Mouse (Mus musculus): ENCODE results near the gene Cobl. TPM values are rescaled to one million over a fixed set of nuclear protein-coding genes. Genes with fewer than 3 reads are reported as not detected.

Gene Cobl
- total RNA-seq, 2 experiments from 2014 or later, result 16.7 to 28.2 TPM

DNA sequence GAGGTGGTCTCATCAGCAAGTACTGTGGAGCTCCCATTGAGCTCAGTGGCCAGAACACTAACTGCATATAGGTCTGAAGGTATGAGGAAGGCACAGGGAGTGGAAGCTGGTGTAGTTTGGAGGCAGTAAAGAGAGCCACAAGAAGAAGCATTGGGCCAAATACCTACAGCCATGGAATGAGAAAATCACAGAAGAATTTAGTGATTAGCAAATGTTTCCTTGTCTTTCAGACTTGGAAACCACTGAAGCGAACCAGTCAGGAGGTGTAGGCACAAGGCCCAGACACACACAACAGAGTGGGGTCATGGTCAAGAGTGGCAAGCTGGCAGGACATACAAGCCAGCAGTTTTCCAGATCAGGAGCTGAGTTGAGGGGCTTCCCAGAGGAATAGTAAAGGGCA is 230.6 kb downstream of the Cobl start:
- no peak for DNase-seq
- intact Hi-C loops (cut with DNase I), result no loop called here

DNA sequence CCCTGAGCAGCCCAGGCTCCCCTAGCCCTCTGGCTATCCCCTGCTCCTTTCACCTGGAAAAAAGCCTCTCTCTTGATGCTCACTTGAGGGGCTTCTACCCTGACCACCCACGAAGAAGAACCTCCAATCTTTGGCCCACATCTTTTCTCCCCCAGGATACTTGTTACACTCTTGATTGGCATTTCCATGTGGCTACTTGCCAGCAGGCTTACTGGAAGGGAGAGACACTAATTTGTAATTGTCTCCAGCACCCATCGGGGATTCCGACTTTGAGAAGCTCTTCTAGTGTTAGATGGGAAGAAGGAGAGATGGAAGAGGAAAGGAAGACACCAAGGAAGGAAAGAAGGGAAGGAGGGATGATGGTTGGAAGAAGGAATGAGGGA is 232.0 kb downstream of the Cobl start:
- DNase-seq, result no peak
- intact Hi-C loops (cut with DNase I), result no loop called here

DNA sequence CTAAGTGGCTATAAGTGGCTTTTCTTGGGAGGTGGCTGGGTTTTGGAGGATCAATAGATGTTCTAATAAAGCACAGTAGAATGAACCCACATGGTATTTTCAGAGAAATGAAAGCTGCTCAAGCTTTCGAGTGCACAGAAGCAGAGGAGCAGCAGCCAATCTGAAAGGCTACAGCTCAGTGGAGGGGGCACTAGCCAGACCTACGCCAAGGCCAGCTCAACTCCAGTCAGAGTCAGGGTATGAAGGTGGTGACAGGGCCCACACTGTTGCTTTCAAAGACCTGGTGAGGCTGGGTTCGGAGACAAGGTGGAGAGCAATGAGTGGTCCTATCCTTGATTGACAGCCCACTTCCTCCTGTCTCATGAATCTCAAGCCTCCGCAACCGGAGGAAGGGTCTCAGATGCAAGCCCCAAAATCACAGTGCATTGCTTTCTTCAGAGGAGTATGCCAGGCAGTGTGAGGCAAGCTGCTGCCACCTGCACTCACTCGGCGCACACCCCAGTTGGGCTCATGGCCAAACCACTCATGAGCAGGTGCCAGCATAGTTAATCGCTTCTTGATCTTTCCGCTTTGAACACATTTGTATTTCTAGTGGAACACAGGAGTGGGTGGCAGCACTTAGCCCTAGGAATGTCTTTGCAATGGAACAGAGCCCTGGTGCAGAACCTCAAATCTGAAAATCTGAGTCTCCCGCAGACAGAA is 232.6 kb downstream of the Cobl start:
- DNase-seq, result no peak
- intact Hi-C loops (cut with DNase I), result no loop called here

DNA sequence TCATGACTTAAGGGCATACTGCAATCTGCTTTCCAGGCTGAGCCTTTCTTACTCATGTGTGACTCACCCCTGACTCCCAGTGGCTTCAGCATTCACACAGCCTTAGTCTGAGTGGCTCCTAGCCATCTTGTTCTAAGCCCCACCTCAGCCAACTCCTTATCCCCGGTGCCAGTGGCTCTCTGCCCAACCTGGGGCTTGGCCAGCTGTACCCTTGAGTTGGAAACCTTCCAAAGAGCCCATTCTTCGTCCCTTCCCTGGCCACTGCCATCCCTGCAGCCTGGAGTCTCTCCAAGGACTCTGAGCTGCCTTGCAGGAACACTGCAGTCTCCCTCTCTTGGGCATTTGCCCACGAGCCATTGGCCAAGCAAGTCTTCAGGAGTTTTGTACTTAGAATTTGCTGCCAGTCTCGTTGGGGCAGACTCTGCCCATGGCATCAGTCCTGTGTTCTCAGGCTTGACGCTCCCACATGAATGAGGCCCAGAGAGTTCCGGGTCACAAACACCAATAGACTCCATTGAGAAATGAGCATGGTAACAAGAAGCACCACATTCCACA is 233.2 kb downstream of the Cobl start:
- peak; percentile 46 to 53 for DNase-seq
- intact Hi-C loops (cut with DNase I), result no loop called here

DNA sequence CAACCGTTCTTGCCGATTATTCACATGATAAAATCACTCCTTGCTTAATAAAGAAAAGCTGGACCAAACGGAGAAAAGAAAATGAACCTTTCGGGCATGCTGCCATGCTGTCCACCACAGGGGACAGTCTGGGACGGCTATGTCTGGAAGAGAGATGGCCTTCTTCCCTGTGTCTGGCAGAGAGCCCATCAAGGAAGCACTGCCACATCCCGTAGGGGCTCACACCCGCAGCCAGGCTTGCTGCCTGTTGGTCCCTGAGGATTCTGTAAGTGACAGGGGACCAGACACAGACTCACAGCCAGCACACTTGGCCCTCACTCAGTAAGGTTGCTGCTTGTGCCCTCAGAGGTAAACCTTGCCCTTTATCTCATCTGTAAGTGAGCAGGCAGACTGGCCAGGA is 235.3 kb downstream of the Cobl start:
- intact Hi-C loops (cut with DNase I), result no loop called here
- DNase-seq, result no peak

DNA sequence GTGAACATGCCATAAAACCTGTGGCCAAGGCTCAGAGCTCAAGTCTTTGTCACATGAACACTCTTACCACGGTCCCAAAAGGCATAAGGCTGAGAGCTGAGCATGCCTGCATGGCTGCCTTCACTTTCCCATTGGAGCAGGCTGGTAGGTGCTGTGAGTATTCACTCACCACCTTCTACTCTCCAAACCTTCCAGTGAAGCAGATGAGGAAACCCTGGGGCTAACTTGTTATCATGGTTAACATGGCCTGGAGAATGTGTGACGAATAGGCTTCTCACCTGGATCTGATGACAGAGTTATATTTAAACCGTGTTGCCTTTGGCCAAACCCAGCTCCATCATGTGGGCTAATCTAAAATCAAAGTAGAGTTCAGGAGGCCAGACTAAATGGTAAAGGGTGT is 237.4 kb downstream of the Cobl start:
- DNase-seq, result no peak
- intact Hi-C loops (cut with DNase I), result no loop called here

DNA sequence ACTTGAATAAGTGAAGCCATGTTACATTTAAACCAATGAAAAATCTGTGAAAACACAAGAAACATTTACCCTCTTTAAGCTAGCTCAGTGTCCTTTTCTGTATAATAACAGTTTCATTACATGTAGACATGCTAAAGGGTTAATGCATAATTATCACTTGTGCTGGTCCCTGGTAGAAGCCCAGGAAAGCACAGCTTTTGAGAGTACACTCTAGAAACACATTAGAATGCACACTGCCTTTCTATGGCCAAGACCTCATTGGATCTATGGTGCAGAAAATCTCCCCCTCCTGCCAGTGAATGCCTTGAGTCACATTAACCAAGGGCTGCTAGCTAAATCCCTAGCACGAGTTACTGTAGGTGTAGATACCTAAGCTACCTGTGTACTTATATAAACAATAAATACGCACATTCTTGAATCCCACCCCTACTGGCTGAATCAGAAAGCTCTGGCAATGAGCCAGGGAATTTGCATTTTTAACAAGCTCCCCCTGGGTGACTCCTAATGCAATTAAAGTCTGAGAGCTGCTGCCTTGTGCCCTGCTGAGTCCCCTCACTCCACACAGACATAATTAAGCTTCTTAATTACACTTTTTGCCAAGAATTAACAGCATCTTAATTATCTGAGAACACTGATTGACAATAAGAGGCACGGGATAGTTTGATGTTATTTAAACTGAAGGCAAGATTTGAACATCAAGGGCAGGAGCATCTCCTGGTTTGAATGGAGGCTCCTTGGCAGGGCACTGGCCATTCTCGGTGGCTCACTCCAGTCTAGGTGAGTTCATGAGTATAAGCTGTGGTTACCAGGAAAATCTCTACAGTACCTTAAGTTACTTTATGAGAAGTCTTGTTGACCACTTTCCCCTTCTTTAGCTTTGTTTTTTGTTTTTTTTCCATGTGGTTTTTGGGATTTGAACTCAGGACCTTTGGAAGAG is 244.9 kb downstream of the Cobl start:
- no peak for DNase-seq

DNA sequence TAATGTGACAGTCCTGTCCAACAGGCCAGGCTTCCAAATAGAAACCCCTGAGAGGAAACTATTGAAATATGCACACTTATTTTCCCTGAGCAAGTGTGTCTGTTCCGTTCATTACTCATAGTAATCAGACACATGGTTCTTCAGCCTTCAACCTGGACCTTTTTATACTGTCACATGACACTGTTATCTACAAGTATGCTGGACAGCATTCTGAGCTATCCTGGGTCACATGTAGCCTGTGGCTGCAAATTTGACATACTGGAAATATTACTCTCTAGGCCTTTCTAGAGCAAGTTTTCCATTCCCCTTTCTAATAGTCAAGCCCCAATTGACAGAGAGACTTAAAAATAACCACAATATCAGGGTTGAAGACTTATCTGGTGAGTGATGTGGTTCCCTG is 247.9 kb downstream of the Cobl start:
- intact Hi-C loops (cut with DNase I), result no loop called here
- no peak for DNase-seq

More for the DNA sequence above, 244.9 kb downstream of the Cobl start:
- intact Hi-C loops (cut with DNase I), result no loop called here

DNA sequence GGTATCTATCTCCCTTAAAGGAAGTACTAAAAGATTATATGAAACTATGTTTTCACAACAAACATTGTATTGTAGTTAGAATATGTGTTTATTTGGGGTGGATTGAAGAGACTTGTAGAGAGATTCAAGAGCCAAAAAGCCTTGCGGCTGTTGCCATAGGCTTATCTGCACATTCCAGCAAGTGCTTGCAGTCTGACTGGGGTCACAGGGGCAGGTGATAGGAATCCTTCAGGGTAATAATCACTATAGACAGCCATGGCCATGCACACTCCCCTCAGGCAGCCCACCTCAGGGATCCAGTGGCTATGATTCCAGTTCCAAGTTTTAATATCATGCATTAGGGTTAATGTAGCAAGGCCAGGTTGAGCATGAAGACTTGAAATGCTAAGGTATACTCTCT is 249.2 kb downstream of the Cobl start:
- no peak for DNase-seq

DNA sequence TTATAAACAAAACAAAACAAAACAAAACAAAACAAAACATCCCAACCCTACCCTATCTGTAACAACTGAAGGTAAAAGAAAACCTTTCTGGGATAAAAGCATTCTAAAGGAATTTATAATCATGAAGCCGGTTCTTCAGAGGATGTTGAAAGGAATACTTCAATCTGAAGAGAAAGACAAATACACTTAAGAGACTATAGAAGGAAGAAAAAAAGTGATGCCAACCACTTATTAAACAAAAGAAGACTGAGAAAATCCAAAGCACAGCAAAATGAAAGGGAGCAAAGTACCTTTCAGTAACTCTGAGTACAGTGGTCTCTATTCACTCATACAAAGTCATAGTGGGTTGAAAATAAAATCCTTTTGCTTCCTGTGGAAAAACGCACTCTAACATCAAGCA is 256.2 kb downstream of the Cobl start:
- intact Hi-C loops (cut with DNase I), result loop anchor here (5.0 kb wide), 1 partner anchor 386 kb away; no protein-coding TSS in a partner anchor

More for the DNA sequence above, 249.2 kb downstream of the Cobl start:
- intact Hi-C loops (cut with DNase I), result no loop called here

DNA sequence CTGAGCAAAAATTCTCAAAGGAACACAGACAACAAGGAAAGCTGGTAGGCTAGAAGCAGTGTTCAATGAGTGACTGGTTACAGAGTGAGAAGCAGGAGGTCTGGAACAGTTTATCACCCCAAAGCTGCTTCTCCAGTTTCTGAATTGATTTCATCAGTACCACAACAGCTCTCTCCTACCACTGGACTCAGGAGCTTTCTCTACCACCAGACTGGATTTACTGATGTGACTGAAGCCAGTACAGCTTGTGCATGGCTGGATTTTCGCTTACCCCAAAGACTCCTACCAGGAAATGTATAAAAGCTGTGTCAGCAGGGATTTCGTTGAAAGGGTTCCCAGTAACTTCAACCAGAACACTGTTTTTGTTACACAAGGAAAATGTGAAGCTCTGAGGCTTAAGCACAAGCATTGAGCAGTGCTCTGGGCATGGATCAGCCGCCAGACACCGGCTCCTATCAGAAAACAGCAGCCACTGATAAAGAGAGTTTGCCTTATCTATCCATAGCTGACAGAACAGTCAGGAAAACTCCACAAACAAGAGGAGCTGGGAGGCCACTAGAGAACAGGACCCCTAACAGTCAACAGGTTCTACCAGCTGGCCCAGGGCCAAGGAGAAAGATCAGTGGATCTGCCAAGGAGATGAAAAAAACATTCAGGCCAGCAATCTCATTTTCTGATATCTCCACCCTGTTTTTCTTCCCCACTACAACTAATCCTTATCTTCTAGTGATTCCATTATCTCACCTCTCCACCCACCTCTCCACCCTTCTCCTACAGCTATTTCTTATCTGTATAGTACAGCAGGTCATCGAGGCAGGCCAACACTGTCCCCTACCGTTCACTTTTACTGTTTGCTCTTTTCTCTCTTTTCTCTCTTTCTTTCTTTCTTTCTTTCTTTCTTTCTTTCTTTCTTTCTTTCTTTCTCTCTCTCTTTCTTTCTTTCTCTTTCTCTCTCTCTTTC is 259.3 kb downstream of the Cobl start:
- peak in 1 of 2 experiments; percentile 17 for DNase-seq
- intact Hi-C loops (cut with DNase I), result loop anchor here (5.0 kb wide), 1 partner anchor 383 kb away; no protein-coding TSS in a partner anchor

More for the DNA sequence above, 256.2 kb downstream of the Cobl start:
- DNase-seq, result no peak

DNA sequence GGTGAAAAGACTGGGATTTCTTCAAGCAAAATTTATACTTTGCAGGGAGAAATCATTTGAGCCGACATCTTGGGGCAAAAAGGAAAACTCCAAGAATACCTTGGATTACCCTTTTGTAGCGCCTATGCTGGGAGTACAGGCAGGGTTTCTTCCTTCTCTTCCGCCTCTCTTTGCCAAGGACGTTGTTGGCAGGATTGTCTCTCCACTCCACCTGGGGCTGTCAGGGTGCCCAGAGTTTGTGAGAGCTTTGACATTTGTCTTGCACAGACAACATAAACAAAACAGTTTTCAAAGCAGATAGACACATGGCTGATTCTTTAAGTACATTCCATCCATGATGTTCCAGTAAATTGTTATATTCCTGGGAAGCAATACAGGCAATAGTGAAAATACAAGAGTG is 265.3 kb downstream of the Cobl start:
- intact Hi-C loops (cut with DNase I), result no loop called here
- no peak for DNase-seq

DNA sequence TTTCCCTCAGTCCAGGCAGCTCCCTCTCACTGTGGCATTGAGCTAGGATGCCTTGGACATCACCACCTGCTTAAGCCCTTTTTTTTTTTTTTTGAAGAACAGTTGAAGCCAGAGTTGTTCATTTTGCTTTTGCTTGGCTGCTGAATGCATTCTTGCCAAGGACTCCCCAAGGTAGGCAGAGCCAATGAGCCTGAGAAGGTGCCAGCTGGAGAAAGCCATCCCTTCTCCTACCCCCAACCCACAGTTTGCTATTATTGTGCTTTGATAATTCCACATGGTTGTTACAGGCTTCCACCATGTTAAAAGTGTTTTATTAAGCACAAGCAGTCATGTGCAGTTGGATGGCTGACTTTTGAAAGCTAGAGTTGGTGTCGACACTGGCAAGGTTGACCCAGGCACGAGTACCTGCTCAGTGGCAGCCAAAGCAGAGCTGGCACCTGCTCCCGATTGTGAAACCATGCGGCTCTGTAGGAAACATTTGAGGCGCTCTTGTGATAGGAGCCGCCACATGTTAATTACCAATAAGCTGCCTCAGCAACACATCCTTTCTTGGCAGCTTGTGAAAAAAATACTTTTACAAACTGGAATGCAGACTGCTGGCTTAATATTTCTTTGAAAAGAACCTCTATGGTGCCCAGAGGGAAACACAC is 265.9 kb downstream of the Cobl start:
- intact Hi-C loops (cut with DNase I), result no loop called here
- DNase-seq, result peak; percentile 22 to 45

DNA sequence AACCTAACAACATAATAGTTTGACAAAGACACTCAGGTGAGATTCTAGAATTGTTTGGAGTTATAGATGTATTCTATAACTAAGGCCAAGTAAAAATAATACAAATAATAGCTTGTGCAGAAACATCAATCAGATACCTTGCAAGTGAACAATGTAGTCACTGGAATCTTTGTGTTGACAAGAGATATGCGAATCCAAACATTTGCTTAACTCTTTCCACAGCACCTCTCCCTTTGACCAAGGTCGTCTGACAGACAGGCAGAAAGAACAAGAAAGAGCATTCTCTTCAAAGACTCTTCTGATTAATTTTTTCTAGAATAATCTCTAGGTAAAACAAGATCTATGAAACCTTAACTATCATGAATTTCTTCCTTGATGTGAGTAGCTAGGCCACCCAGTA is 266.7 kb downstream of the Cobl start:
- intact Hi-C loops (cut with DNase I), result no loop called here

DNA sequence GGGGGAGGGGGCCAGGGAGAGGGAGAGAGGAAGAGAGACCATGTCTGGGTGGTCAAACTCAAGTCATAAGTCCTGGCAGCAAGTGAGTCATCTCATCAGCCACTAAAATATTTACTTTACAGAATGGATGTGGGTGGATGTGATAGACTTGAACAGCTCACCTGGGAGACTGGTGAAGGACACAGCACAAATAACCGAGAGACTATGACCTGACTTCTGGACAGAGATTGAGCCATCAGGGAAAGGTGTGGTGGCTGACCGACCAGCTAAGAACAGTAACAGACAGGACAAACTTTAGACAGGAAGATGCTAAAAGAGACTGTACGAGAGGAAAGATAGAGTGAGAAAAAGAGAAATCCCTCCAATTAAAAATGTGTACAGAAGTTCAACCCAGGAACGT is 267.2 kb downstream of the Cobl start:
- no peak for DNase-seq
- intact Hi-C loops (cut with DNase I), result no loop called here

More for the DNA sequence above, 266.7 kb downstream of the Cobl start:
- DNase-seq, result no peak

DNA sequence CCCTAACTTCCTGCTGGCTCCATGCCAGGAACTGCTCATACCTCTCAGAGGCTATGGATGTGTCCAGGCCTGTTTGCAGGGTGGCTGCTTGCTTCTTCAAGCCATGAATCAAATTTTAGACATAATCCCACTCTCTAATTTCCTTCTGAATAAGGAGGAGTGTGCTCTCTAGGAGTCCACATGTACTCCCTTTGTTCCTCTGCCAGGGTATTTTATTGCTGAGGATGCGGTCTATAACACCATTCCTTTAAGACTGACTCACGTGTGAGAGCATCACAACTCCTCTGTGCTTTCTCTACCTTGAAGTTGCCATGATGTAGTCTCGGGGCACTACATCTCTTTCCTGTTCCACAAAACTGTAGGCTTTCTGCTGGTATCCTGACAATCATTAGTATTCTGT is 269.4 kb downstream of the Cobl start:
- no peak for DNase-seq
- intact Hi-C loops (cut with DNase I), result no loop called here

DNA sequence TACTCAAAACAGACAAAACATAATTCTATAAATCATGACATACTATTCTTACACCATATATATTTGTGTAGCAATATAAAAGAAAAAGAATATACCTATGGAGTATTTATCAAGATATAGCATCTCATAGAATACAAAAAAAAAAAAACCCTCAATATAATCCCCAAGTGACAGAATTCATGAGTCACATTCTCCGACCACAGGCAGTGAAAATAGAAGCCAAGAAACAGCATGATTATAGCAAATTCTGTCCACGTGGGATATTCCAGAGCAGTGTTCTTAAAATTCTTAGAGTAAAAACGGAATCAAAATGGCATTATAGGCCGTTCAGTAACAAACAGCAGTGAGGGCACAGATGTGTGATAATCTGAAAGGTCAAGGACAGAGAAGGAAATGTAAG is 271.4 kb downstream of the Cobl start:
- no peak for DNase-seq
- intact Hi-C loops (cut with DNase I), result no loop called here

DNA sequence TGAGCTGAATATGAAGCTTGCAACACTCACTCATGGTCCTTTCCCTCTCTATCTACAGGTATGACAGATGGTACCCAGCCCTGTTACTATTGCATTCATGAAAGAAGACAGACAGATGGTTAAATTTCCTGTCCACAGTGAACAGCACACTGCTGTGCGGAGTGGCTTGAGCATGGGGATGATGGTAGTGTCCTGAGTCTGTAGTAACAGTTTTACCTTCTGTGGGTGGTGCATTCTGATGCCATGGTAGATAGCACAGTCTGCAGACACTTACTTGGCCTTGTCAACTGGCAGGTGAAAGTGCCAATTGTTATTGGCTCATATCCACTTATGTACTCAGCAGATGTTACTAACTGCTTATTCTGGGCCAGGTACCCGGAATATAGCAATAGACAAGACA is 273.4 kb downstream of the Cobl start:
- intact Hi-C loops (cut with DNase I), result no loop called here

DNA sequence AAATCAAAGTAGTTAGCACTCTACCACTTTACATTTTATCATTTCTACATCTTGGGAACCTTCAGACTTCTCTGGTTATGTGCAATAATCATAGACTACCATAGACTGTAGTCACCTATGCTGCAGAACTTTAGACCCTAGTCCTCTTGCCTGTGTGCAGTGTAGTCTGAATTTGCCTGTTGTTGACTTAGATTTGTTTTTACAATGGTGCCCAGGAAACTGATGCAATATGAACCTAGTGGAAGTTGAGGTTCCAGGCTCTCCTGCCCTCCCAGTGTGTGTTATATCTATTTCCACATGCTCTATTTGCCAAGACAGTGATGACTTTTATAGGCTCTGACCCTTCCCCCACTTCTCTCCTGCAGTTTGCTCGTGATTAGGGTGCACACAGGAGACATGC is 274.3 kb downstream of the Cobl start:
- intact Hi-C loops (cut with DNase I), result no loop called here
- DNase-seq, result no peak

More for the DNA sequence above, 273.4 kb downstream of the Cobl start:
- DNase-seq, result no peak

All from heart, postnatal 36 days (tissue).